Mouse (Mus musculus) CH12.LX (cell line): ENCODE results near the gene Mrpl44. TPM values are rescaled to one million over a fixed set of nuclear protein-coding genes. Genes with fewer than 3 reads are reported as not detected.

Experiments used
- DNase-seq: peaks from one replicate; pipeline ENCODE4 v3.0.0-alpha.2; 2013; ENCODE audit errors: extremely low read depth
- H3K27ac ChIP-seq: 2 replicates; pipeline ENCODE4 v1.5.1; 2012; ENCODE audit warnings: low read depth, mild to moderate bottlenecking, control low read depth, moderate library complexity; ENCODE audit not compliant: insufficient read depth
- H3K27me3 ChIP-seq: replicated peaks from 2 replicates; pipeline ENCODE3; 2012; ENCODE audit warnings: inconsistent platforms
- H3K36me3 ChIP-seq, 2 experiments: replicated peaks in 1 of 2; 2 replicates each; pipeline versions ENCODE3 to v1.6.1; 2012; ENCODE audit warnings: inconsistent platforms in 1 of 2, low read length in 1 of 2, mild to moderate bottlenecking in 1 of 2, mixed read lengths in 1 of 2, moderate library complexity in 1 of 2; ENCODE audit not compliant: control insufficient read depth in 1 of 2, insufficient read depth in 1 of 2
- H3K4me1 ChIP-seq, 2 experiments: 2 replicates each; pipeline ENCODE4 v1.6.1; 2012; ENCODE audit warnings: inconsistent platforms in 1 of 2, moderate library complexity in 1 of 2; ENCODE audit not compliant: insufficient read depth in 2 of 2, control insufficient read depth in 1 of 2
- H3K4me2 ChIP-seq: 2 replicates; pipeline ENCODE4 v1.6.1; 2012; ENCODE audit warnings: low read depth, mild to moderate bottlenecking, control low read depth; ENCODE audit not compliant: poor library complexity, insufficient read depth, severe bottlenecking
- H3K4me3 ChIP-seq, 3 experiments: fragments of 150-350 bp in 1 of 3; sonication (generic) in 1 of 3; replicated peaks in 1 of 3; 2 replicates each; pipeline versions ENCODE3 to v1.5.1; 2011 to 2012; ENCODE audit warnings: low read depth in 2 of 3, low read length in 2 of 3, mild to moderate bottlenecking in 2 of 3, moderate library complexity in 2 of 3, control low read depth in 1 of 3, improper control_type of control experiment in 1 of 3, inconsistent platforms in 1 of 3, mixed read lengths in 1 of 3; ENCODE audit not compliant: poor library complexity in 1 of 3
- H3K79me2 ChIP-seq: replicated peaks from 2 replicates; pipeline ENCODE4 v1.6.1; 2012; ENCODE audit warnings: mild to moderate bottlenecking, moderate library complexity; ENCODE audit not compliant: control insufficient read depth, poor library complexity, insufficient read depth, severe bottlenecking; ENCODE audit errors: extremely low read depth
- H3K9ac ChIP-seq: 2 replicates; pipeline ENCODE4 v1.6.1; 2012; ENCODE audit warnings: low read depth, mild to moderate bottlenecking, control low read depth, moderate library complexity; ENCODE audit not compliant: insufficient read depth
- H3K9me3 ChIP-seq: replicated peaks from 2 replicates; pipeline ENCODE3; 2012; ENCODE audit warnings: low read length, inconsistent platforms, mixed read lengths
- BHLHE40 ChIP-seq: IDR thresholded peaks from 2 replicates; pipeline ENCODE4 v1.6.1; 2011; ENCODE audit warnings: mild to moderate bottlenecking, low read depth, low read length, improper control_type of control experiment
- E2F4 ChIP-seq: IDR thresholded peaks from 2 replicates; pipeline ENCODE4 v1.6.1; 2011; ENCODE audit warnings: low read depth, low read length, improper control_type of control experiment; ENCODE audit not compliant: insufficient replicate concordance
- ELF1 ChIP-seq: IDR thresholded peaks from 2 replicates; pipeline ENCODE4 v1.6.1; 2014; ENCODE audit warnings: low read depth, mild to moderate bottlenecking, inconsistent platforms, low read length, improper control_type of control experiment
- EP300 ChIP-seq: IDR thresholded peaks from 2 replicates; pipeline ENCODE4 v1.6.1; 2011; ENCODE audit warnings: low read length, improper control_type of control experiment
- HCFC1 ChIP-seq: IDR thresholded peaks from 2 replicates; pipeline ENCODE4 v1.6.1; 2012; ENCODE audit warnings: low read depth, mild to moderate bottlenecking, inconsistent platforms, low read length, improper control_type of control experiment
- JUN ChIP-seq: IDR thresholded peaks from 2 replicates; pipeline ENCODE4 v1.6.1; 2011; ENCODE audit warnings: low read depth, mild to moderate bottlenecking, low read length, improper control_type of control experiment, moderate library complexity; ENCODE audit not compliant: insufficient read depth
- JUND ChIP-seq: conservative IDR thresholded peaks from 2 replicates; pipeline ENCODE4 v1.6.1; 2011; ENCODE audit warnings: low read depth, low read length, improper control_type of control experiment
- KAT2A ChIP-seq: IDR thresholded peaks from 2 replicates; pipeline ENCODE4 v1.6.1; 2012; ENCODE audit warnings: low read length, improper control_type of control experiment, inconsistent platforms; ENCODE audit not compliant: insufficient replicate concordance
- MEF2A ChIP-seq: IDR thresholded peaks from 2 replicates; pipeline ENCODE4 v1.6.1; 2014; ENCODE audit warnings: low read depth, mild to moderate bottlenecking, inconsistent platforms, low read length, improper control_type of control experiment, borderline replicate concordance
- NRF1 ChIP-seq: IDR thresholded peaks from 2 replicates; pipeline ENCODE4 v1.6.1; 2014; ENCODE audit warnings: low read depth, mild to moderate bottlenecking, inconsistent platforms, low read length, improper control_type of control experiment, moderate library complexity
- PAX5 ChIP-seq: IDR thresholded peaks from 2 replicates; pipeline ENCODE4 v1.6.1; 2012; ENCODE audit warnings: low read length, inconsistent platforms, mixed read lengths
- POLR2A ChIP-seq: IDR thresholded peaks from 2 replicates; pipeline ENCODE4 v1.6.1; 2011; ENCODE audit warnings: low read depth, mild to moderate bottlenecking, improper control_type of control experiment, low read length
- POLR2AphosphoS2 ChIP-seq: IDR thresholded peaks from 2 replicates; pipeline ENCODE4 v1.6.1; 2011; ENCODE audit warnings: low read depth, low read length, improper control_type of control experiment
- SIN3A ChIP-seq: IDR thresholded peaks from 2 replicates; pipeline ENCODE4 v1.6.1; 2012; ENCODE audit warnings: low read length, improper control_type of control experiment, inconsistent platforms
- UBTF ChIP-seq: IDR thresholded peaks from 2 replicates; pipeline ENCODE4 v1.6.1; 2012; ENCODE audit warnings: low read depth, mild to moderate bottlenecking, inconsistent platforms, low read length, improper control_type of control experiment, moderate library complexity
- USF1 ChIP-seq: IDR thresholded peaks from 2 replicates; pipeline ENCODE4 v1.6.1; 2014; ENCODE audit warnings: low read depth, mild to moderate bottlenecking, inconsistent platforms, low read length, improper control_type of control experiment
- USF2 ChIP-seq: conservative IDR thresholded peaks from 2 replicates; pipeline ENCODE4 v1.6.1; 2011; ENCODE audit warnings: low read depth, low read length, improper control_type of control experiment
- ZKSCAN1 ChIP-seq: IDR thresholded peaks from 2 replicates; pipeline ENCODE4 v1.6.1; 2012; ENCODE audit warnings: low read depth, inconsistent platforms, low read length, improper control_type of control experiment, borderline replicate concordance
- ZMIZ1 ChIP-seq: IDR thresholded peaks from 2 replicates; pipeline ENCODE4 v1.6.1; 2012; ENCODE audit warnings: low read depth, mild to moderate bottlenecking, inconsistent platforms, low read length, improper control_type of control experiment
- ZNF384 ChIP-seq: IDR thresholded peaks from 2 replicates; pipeline ENCODE4 v1.6.1; 2012; ENCODE audit warnings: low read depth, low read length, improper control_type of control experiment, inconsistent platforms
- dilution Hi-C: fragments of 300-500 bp; cut with MboI; formaldehyde crosslinking; loops from 2 replicates; pipeline ENCODE4 v1.14.3; 2020; ENCODE audit warnings: low sequenced_read_pairs; ENCODE audit not compliant: extremely low pct_unique_long_range_greater_than_20kb, extremely low pct_ligation_motif_present
- in situ Hi-C: fragments of 300-500 bp; cut with MboI; formaldehyde crosslinking; loops from 3 replicates; pipeline ENCODE4 v1.14.3; 2019; ENCODE audit warnings: low sequenced_read_pairs, low pct_ligation_motif_present, low pct_unique_long_range_greater_than_20kb, mixed read lengths
- polyA plus RNA-seq: library from polyadenylated mRNA; unstranded; fragments of >175 nt; gene quantifications from 2 replicates; pipeline ENCODE4 v1.2.1, GENCODE M21; 2012; ENCODE audit warnings: low read depth; ENCODE audit not compliant: insufficient read length
- total RNA-seq, 2 experiments: library from RNA; depleted of rRNA; stranded (reverse); fragments of 300-350 nt in 1 of 2; fragments of >200 nt in 1 of 2; gene quantifications; 2 replicates each; pipeline ENCODE4 v1.2.3; 2012 to 2014

The Mrpl44 gene
- total and polyA plus RNA-seq, 3 experiments: 63.7 to 129 (median 84.3) TPM

GRCm38 (mm10) chr1:79755376-79755775, 20.4 kb upstream of the Mrpl44 start:
- Histone ChIP-seq H3K27me3 (no peaks in the 10 kb centered on the region), H3K9me3 (peaks cover 4% of the 10 kb centered on the region), H3K4me2 (no peak overlapping the region), H3K79me2 (peaks cover 32% of the 10 kb centered on the region), H3K4me1 (peaks cover 9 to 73% of the 10 kb centered on the region in 2 experiments), H3K27ac (no peak overlapping the region), H3K9ac (no peak overlapping the region), H3K4me3 (no peak overlapping the region), H3K36me3 (peaks cover 11 to 64% of the 10 kb centered on the region in 2 experiments)
- TF ChIP-seq ELF1 (no peak), ZKSCAN1 (no peak), USF2 (no peak), JUN (no peak), UBTF (no peak), ZNF384 (no peak), JUND (no peak), NRF1 (no peak), POLR2AphosphoS2 (no peak), MEF2A (no peak), HCFC1 (no peak), ZMIZ1 (no peak), USF1 (no peak), E2F4 (no peak), KAT2A (no peak), EP300 (no peak), POLR2A (no peak), SIN3A (no peak)
- DNase-seq: no peak
- in situ Hi-C loops (loop anchor here (25.0 kb wide), 1 partner anchor 732 kb away; no protein-coding TSS in a partner anchor), dilution Hi-C loops (no loop called here)

GRCm38 (mm10) chr1:79756417-79756816, 19.4 kb upstream of the Mrpl44 start:
- dilution Hi-C loops: no loop called here
- TF ChIP-seq PAX5 (no peak), BHLHE40 (no peak), USF2 (no peak)

More at GRCm38 (mm10) chr1:79756417-79756816, 19.4 kb upstream of the Mrpl44 start:
- Histone ChIP-seq H3K27me3 (no peaks in the 10 kb centered on the region), H3K79me2 (peaks cover 42% of the 10 kb centered on the region), H3K4me3 (no peak overlapping the region), H3K4me1 (peaks cover 9 to 69% of the 10 kb centered on the region in 2 experiments), H3K36me3 (peaks cover 9 to 53% of the 10 kb centered on the region in 2 experiments), H3K9ac (no peak overlapping the region), H3K27ac (no peak overlapping the region), H3K4me2 (no peak overlapping the region), H3K9me3 (no peaks in the 10 kb centered on the region)
- in situ Hi-C loops: loop anchor here (25.0 kb wide), 1 partner anchor 731 kb away; no protein-coding TSS in a partner anchor
- no peak for DNase-seq
